Mouse (Mus musculus): ENCODE results near the gene Fam193b.
"Not testable (repeated sequence)": the region's sequence is repeated elsewhere in the genome, so short reads cannot be mapped to it uniquely, and the experiment has no call there.

Gene Fam193b

DNA sequence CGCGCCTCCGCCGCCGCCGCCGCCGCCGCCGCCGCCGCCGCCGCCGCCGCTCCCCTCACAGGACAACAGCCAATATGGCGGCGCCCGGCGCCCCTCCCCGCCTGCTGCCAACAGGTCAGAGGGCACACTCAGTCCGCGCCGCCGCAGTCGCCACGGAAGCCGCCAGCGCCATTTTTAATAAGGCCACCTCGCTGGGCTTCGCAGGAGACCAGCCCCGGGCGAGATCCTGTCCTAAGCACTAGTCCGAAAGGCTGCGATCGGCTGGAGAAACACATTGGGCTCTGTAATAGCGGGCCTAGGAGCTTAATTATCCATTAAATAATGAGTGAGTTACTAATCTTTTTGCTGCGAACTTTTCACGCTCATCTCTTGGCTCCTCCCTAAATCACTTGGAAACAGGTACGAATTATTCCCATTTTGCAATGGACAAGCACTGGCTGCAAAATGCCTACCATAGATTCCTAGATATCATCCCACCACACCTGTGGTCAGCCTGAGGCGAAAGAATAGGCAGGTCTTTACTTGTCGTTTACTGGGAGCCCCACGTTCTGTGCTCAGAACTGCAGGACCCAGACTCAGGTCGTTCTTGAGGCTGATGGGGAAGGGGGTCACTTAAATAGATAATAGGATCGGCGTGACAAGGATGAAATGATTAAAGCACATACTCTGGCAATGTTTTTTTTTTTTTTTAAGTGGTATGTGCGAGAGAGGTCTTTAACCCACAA is at the start of gene Fam193b:
Gene Fam193b, minus strand, starts transcription at position 94 of the 725 bp plus-strand sequence.
- peak; percentile 93 for DNase-seq (ENCODE audit: low spot score)

- DNase-seq (ENCODE audit: low spot score), result no peak
Measured at GRCm38 (mm10) chr13:55620275-55620674, 49.4 kb upstream of the Fam193b start.

GRCm38 (mm10) chr13:55619328-55619727 is 48.4 kb upstream of the Fam193b start:
- DNase-seq (ENCODE audit: low spot score), result no peak

- DNase-seq (ENCODE audit: low spot score), result no peak
Measured at GRCm38 (mm10) chr13:55613471-55613870, 42.6 kb upstream of the Fam193b start.

DNA sequence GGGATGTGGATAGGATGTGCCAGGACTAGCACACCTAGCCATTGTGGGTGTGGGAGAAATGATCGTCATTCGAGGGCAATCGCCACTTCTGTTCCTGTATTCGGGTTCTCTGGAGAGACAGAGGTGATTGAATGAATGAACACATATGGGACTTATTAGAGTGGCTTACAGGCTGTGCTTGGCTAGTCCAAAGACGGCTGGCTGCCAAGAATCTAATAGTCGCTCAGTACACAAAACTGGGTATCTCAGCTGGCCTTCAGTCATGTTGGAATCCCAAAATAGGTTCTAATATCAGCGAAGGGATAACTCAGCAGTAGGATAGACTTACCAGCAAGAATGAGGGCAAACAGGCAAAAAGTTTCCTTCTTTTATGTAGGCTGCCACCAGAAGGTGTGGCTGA is 41.1 kb upstream of the Fam193b start:
- DNase-seq (ENCODE audit: low spot score), result no peak

- no peak for DNase-seq (ENCODE audit: low spot score)
Measured at GRCm38 (mm10) chr13:55607624-55608006, 36.7 kb upstream of the Fam193b start.

DNA sequence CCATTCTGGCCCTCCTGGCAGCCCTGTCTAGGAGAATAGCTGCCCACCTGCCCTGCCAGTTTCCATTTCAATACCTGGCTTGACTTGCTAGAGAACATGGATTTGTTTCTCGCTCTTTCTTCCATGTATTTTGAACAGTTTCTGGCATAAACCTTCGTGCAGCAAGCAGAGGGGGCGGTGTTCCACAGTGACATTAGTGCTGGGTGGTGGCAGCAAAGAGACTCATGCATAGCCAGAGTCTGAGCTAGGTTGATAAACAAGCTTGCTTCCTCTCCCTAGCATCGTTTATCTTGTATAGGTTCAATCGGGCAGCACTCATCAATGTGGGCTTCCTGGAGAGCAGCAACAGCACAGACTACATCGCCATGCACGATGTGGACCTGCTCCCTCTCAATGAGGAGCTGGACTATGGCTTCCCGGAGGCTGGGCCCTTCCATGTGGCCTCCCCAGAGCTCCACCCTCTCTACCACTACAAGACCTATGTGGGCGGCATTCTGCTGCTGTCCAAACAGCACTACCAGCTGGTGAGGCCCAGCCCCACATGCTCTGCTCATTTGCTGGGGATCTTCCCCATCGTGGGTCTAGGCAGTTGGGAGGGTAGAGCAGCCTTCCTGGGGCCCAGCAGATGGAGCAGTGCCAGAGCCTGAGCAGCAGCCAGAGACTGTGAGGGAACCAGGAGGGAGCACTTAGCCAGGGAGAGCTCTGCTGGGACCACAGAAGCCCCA is 36.1 kb upstream of the Fam193b start:
- no peak for DNase-seq (ENCODE audit: low spot score)

- DNase-seq (ENCODE audit: low spot score), result no peak
Measured at GRCm38 (mm10) chr13:55604606-55605005, 33.7 kb upstream of the Fam193b start.

DNA sequence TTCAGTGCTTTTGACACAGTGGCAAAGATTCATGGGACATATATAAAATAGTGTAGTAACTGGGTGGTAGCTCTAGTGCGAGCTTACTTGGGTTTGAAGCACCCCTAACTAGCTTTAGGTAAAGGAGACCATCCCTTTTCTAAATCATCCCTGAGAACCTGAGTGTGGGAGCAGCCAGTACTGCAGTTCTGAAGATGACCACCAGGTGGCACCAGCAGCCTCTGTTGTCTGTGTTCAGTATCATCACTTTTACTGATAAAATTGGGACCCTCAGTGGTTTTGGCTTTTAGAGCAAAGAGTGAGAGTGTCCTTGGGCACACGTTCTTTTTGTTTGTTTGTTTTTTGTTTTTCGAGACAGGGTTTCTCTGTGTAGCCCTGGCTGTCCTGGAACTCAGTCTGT is 30.7 kb upstream of the Fam193b start:
- DNase-seq (ENCODE audit: low spot score), result peak; percentile 56

GRCm38 (mm10) chr13:55600657-55601056 is 29.7 kb upstream of the Fam193b start:
- no peak for DNase-seq (ENCODE audit: low spot score)

DNA sequence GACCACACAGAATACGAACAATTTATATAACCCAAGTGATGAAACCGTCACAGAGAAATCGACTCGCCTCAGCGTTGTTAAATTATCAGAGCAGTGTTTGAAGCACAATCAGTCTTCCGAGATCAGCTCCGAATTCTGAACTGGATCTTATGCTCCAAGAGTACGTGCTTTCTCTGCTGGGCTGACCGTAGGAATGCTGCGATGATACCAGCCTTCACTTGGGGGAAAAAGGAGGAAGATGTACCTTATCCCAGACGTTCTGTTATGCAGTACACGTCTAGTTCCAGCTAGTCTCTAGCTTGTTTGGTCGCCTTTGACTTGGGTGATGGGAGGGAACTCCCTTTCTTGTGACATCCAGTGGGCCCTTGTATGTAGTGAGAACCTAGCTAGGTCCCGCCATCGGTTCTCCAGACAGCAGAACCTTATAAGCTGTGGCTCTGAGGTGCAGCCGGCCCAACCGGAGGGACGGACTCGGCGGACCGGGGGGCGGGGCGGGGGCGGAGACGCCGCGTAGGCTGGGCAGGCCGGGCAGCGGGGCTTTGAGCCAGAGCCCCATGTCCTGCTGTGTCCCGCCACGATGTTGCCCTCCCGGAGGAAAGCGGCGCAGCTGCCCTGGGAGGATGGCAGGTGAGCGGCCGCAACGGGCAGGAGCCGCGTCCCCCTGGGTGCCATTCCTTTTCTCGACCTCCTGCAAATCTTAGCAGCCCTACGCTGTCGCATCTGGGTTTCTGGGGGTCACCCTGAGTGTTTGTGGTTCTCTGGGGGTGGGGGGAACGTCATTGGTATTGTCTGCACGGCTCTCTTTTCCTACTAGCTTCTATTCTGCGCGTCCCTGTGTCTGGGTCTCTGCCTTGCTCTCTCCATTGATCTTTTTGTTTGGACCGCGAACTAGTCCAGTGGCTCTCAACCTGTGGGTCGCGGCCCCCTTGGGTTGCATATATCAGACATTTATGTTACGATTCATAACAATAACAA is 28.9 kb upstream of the Fam193b start, which contains the start of gene B4galt7:
Gene B4galt7, plus strand, starts transcription at position 331 of the 975 bp plus-strand sequence.
- DNase-seq (ENCODE audit: low spot score), result peak; percentile 83

DNA sequence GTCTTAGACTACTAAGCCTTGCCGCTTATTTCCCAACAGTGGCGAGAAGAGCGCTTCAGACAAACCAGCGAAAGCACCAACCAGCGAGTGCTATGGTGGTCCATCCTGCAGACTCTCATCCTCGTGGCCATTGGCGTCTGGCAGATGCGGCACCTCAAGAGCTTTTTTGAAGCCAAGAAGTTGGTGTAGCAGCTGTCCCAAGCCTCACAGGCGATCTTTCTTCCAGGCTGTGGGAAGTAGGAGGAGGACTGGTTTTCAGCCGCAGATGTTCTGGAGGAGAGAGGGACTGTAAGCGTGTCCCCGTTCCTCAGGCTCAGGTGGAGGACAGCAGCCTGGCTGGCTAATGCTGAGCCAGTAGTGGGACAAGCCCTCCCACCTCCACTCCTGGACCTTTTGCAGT is 25.9 kb upstream of the Fam193b start:
- no peak for DNase-seq (ENCODE audit: low spot score)

- no peak for DNase-seq (ENCODE audit: low spot score)
Measured at GRCm38 (mm10) chr13:55595375-55595774, 24.5 kb upstream of the Fam193b start.

DNA sequence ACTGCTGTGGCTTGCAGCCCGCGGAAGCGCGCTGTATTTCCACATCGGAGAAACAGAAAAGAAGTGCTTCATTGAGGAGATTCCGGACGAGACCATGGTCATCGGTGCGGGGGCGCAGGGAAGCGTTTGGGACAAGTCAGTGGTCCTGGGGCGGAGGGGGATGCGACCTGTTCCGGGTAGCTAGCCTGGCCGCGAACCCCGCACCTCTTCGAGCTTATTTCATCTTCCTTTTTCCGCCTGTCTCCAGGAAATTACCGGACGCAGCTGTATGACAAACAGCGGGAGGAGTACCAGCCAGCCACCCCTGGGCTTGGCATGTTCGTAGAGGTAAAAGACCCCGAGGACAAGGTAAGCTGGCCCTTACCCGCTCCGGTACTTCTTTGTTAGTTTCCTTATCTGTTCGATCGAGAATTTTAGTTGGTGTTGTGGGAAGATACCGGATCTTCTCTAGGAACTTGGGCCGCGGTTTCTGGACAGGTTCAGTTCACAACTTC is 22.4 kb upstream of the Fam193b start:
- no peak for DNase-seq (ENCODE audit: low spot score)

DNA sequence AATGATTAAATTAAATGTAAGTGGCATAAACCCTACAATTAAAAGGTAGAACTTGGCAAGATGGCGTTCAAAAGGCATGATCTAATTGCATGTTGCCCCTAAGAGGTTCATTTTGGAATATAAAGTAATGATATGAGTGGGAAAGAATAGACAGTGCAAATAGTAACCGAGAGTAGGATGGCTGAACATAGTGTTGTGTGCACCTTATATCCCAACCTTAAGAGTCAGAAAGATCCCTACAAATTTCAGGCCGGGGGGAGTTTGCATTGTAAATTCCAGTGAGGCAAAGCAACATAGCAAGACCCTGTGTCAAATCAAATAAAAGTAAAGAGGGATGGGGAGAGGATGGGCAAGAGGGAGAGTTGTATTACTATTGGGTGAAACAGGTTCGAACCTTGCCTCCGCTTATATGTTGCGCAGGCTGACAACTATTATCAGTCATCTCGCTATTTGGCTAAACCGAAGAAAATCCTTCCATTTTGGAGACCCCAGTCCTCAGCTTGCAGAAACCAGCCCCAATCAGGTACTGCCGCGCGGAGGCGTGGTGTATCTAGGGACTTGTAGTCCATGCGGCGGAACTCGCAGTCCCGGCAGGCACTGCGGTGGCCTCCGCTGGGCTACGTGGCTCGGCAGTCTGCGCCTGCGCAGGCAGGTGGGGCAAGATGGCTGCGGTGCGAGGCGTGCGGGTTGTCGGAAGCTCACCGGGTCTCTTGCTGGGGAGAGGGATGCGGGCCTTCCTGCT is 21.8 kb upstream of the Fam193b start:
- peak; percentile 97 for DNase-seq (ENCODE audit: low spot score)

- no peak for DNase-seq (ENCODE audit: low spot score)
Measured at GRCm38 (mm10) chr13:55591961-55592490, 21.1 kb upstream of the Fam193b start.

DNA sequence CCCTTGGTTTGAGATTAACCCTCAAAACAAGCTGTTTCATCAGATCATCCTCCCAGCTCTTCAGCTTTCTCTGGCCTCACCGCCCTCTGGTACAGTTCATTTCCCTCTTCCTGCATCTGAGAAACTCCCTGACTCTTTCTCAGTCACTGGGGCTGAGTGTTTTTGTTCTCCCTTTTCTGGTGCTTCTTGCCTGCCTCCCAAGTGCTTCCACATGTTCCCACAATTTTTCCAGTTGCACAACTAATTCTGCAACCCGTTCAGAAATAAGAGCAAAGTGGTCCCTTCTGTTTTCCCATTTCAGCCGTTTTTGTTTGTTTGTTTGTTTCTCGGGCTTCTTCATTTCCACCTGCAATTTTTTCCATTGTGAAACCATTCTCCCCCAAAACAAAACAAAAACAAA is 7.2 kb upstream of the Fam193b start:
- no peak for DNase-seq (ENCODE audit: low spot score)

- not testable (repeated sequence) for DNase-seq (ENCODE audit: low spot score)
Measured at GRCm38 (mm10) chr13:55576872-55577271, 6.0 kb upstream of the Fam193b start.

DNA sequence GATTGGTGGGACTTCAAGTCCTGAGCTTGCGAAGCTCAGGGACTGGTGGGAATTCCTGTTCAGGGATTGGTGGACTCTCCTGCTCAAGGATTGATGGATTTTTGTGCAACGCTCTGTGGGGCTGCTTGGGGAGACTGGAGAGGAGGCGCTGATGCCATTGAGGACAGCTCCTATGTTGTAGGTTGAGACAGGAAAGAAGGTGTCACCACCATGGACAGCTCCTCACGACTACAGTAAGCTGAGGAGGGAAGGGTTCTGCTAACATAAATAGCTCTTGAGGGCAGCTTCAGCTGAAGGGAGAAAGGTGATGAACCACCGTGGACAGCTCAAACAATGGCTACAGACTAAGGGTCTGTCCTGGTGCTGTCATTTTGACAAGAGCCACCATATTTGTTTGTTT is 5.0 kb upstream of the Fam193b start:
- peak; percentile 51 for DNase-seq (ENCODE audit: low spot score)

GRCm38 (mm10) chr13:55574321-55574720 is 3.4 kb upstream of the Fam193b start:
- no peak for DNase-seq (ENCODE audit: low spot score)

- no peak for DNase-seq (ENCODE audit: low spot score)
Measured at GRCm38 (mm10) chr13:55573432-55573831, 2.5 kb upstream of the Fam193b start, which contains the start of gene Tmed9. Tmed9 (plus strand) TSS chr13:55573732.

Measured in yolk sac, embryonic 10.5 days (tissue).